Mouse (Mus musculus) spleen, adult 2 months (tissue): ENCODE measurements around the gene Tmem44. TPM values are rescaled to one million over a fixed set of nuclear protein-coding genes. Genes with fewer than 3 reads are reported as not detected.

Experiments
- DNase-seq, 2 experiments: peaks; one replicate each; pipeline versions ENCODE4 v3.0.0 to v3.0.0-alpha.2; 2012 to 2021; ENCODE audit warnings: low spot score in 2 of 2, low read depth in 1 of 2
- H3K27ac ChIP-seq: fragments of 200-500 bp; 2 replicates; pipeline ENCODE4 v1.5.1; 2012; ENCODE audit warnings: low read length, inconsistent platforms; ENCODE audit not compliant: insufficient read depth
- H3K27me3 ChIP-seq: fragments of 200-500 bp; 2 replicates; pipeline ENCODE4 v1.6.1; 2012; ENCODE audit warnings: mild to moderate bottlenecking, moderate library complexity, low read length, inconsistent platforms; ENCODE audit not compliant: control insufficient read depth, insufficient read depth
- H3K36me3 ChIP-seq: fragments of 200-500 bp; 2 replicates; pipeline ENCODE4 v1.6.1; 2012; ENCODE audit warnings: mild to moderate bottlenecking, low read length, inconsistent platforms; ENCODE audit not compliant: control insufficient read depth, insufficient read depth
- H3K4me1 ChIP-seq: fragments of 200-500 bp; 2 replicates; pipeline ENCODE4 v1.6.1; 2011; ENCODE audit warnings: inconsistent platforms; ENCODE audit not compliant: control insufficient read depth, insufficient read depth, insufficient read length
- H3K4me3 ChIP-seq: fragments of 200-500 bp; 2 replicates; pipeline ENCODE4 v1.5.1; 2011; ENCODE audit warnings: mild to moderate bottlenecking, inconsistent platforms; ENCODE audit not compliant: insufficient read depth, insufficient read length; ENCODE audit errors: extremely low read depth
- CTCF ChIP-seq: fragments of 200-500 bp; IDR thresholded peaks from 2 replicates; pipeline ENCODE4 v1.5.1; 2011; ENCODE audit warnings: mild to moderate bottlenecking, inconsistent platforms; ENCODE audit not compliant: insufficient read depth, insufficient read length, insufficient replicate concordance; ENCODE audit errors: extremely low read depth
- POLR2A ChIP-seq: fragments of 200-500 bp; IDR thresholded peaks from 2 replicates; pipeline ENCODE4 v1.6.1; 2011; ENCODE audit warnings: low read depth, low read length, inconsistent platforms
- WGBS: fragments of 180-500 bp; shearing (Covaris S2); methylation state at CpG from one replicate; pipeline ENCODE4 v1.1.7; 2018; 5-methylcytosine and 5-hydroxymethylcytosine counted together
- polyA plus RNA-seq: library from polyadenylated mRNA; depleted of rRNA; stranded (reverse); fragments of >200 nt; gene quantifications from 2 replicates; pipeline ENCODE4 v1.2.3, GENCODE M21; 2012

The Tmem44 gene
- polyA plus RNA-seq, 1 experiment = 3.5 TPM

DNA sequence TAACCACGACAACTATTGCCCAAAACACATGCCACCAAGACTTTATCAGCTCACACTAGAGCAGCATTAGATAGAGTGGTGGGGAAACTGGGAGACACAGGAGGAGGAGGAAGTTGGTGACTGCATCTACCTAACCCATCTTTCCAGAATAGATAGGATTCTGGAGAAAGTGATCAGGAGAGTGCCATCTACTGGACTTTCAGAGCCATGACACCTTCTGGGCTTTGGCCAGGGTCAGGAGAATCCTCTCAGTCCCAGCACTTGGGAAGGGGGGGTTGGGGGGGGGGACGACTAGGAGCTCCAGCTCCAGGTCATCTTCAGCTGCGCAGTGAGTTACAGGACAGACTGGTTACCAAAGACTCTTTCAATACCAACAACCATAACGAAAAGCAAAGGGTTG, 19.8 kb downstream of the Tmem44 start:
- Histone ChIP-seq H3K27me3 (no peaks in the 10 kb centered on the region), H3K36me3 (no peaks in the 10 kb centered on the region), H3K4me3 (no peak overlapping the region), H3K4me1 (peaks cover 10% of the 10 kb centered on the region; the same call in 1 of the 2 replicates), H3K27ac (no peak overlapping the region)
- WGBS = 66% methylated on average over 4 of the region's 4 CpGs
- DNase-seq = no peak
- TF ChIP-seq CTCF (0 out of 2 replicates have a peak, but pooled peaks have one; percentile 4), POLR2A (no peak)

GRCm38 (mm10) chr16:30528386-30528785, 22.3 kb downstream of the Tmem44 start:
- TF ChIP-seq CTCF = no peak
- TF ChIP-seq POLR2A = no peak
- WGBS = 86% methylated on average over 8 of the region's 8 CpGs

GRCm38 (mm10) chr16:30527889-30528288, 22.8 kb downstream of the Tmem44 start:
- no peak for TF ChIP-seq CTCF
- TF ChIP-seq POLR2A = no peak
- no peaks in the 10 kb centered on the region for H3K27me3 ChIP-seq

More at GRCm38 (mm10) chr16:30528386-30528785, 22.3 kb downstream of the Tmem44 start:
- Histone ChIP-seq H3K27me3 (no peaks in the 10 kb centered on the region), H3K4me1 (no peaks in the 10 kb centered on the region; the same call in 1 of the 2 replicates), H3K27ac (no peak overlapping the region), H3K36me3 (no peaks in the 10 kb centered on the region), H3K4me3 (no peak overlapping the region)
- DNase-seq = no peak

DNA sequence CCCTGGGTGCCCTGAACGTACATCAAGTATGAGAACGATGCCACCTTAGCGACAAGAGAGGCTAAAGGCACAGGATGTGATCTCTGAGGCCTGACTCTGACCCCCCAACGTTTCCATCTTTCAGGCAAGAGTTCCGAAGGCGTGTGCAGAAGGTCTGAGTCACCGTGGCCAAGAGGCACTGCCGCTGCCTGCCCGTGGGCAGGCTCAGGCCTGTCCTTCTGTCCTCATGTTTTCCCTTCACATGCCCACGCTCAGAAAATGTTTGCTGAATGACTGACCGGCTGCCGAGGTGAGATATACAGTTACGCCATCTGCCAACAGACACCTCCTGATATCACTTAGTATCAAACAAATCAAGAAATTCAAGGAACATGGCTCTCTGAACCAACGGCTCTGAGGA, 24.9 kb downstream of the Tmem44 start:
- H3K36me3 ChIP-seq = no peaks in the 10 kb centered on the region
- H3K27me3 ChIP-seq = no peaks in the 10 kb centered on the region
- TF ChIP-seq POLR2A = no peak
- no peak for TF ChIP-seq CTCF
- 85% methylated on average over 14 of the region's 14 CpGs for WGBS
- no peak overlapping the region for H3K4me3 ChIP-seq
- DNase-seq = no peak
- H3K4me1 ChIP-seq = no peaks in the 10 kb centered on the region
- H3K27ac ChIP-seq = no peak overlapping the region

More at GRCm38 (mm10) chr16:30527889-30528288, 22.8 kb downstream of the Tmem44 start:
- no peak for DNase-seq
- Histone ChIP-seq H3K36me3 (no peaks in the 10 kb centered on the region), H3K27ac (no peak overlapping the region), H3K4me3 (no peak overlapping the region), H3K4me1 (no peaks in the 10 kb centered on the region; the same call in 1 of the 2 replicates)
- 90% methylated on average over 2 of the region's 2 CpGs for WGBS

DNA sequence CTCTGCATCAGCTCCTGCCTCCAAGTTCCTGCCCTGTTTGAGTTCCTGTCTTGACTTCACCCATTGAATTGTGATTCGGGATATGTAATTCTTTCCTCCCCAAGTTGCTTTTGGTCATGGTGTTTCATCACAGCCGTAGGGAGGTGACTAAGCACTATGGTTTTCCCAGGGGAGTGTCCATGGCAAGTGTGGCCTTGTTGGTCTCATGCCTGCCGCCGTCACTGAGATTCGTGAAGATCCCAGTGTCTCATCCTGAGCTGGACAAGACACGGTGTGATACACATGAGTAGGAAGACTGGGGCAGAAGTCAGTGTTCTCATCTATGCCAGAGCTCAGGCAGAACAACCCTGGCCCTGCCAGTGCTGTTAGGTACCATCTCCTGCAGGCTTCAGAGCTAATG, 26.2 kb downstream of the Tmem44 start:
- no peak for DNase-seq
- Histone ChIP-seq H3K4me3 (no peak overlapping the region), H3K36me3 (no peaks in the 10 kb centered on the region), H3K4me1 (no peaks in the 10 kb centered on the region), H3K27ac (no peak overlapping the region), H3K27me3 (no peaks in the 10 kb centered on the region)
- no peak for TF ChIP-seq CTCF
- 93% methylated on average over 6 of the region's 6 CpGs for WGBS

DNA sequence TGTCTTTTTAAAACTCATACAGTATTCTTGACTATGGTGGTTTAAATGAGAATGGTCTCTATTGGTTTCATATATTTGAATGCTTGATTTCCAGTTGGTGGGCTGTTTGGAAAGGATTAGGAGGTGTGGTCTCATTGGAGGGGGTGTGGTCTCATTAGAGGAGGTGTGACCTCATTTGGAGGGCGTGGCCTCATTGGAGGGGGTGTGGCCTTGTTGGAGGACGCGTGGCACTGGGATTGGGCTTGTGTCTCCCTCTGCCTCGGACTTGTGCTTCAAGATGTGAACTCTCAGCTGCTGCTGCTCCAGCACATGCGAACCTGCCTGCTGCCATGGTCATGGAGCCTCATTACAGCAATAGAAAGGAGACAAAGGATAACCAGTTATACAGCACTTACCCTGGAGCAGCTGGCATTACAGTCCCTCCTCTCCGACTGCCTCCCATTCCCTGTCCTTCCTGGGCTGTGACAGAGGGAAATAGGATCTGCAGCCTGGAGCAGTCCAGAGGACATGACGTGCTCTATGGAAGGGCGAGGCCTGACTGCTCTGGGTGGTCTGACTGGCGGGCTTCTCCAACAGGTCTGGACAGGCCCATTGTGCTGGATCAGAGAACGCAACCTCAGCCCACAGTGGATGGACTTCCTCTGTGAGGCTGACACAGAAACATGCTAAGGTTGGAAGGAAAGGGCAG, 28.2 kb downstream of the Tmem44 start:
- DNase-seq = no peak
- H3K27ac ChIP-seq = no peak overlapping the region
- H3K4me1 ChIP-seq = no peaks in the 10 kb centered on the region
- H3K36me3 ChIP-seq = no peaks in the 10 kb centered on the region
- no peak overlapping the region for H3K4me3 ChIP-seq
- no peaks in the 10 kb centered on the region for H3K27me3 ChIP-seq
- WGBS = 83% methylated on average over 10 of the region's 10 CpGs
- TF ChIP-seq POLR2A (no peak), CTCF (no peak)

DNA sequence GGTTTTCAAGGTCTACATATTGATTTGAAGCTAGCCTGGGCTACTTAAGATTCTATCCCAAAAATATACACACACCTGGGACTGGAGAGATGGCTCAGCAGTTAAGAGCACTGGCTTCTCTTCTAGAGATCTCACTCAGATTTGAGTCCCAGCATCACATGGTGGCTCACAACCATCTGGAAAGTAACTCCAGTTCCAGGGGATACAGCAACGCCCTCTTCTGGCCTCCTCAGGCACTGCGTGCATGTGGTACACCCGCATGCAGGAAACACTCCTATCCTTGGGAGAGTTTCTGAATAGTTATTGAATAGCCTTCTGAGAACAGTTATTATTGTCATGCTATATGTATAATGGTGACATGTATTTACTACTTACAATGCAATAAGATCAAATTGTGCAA, 29.5 kb downstream of the Tmem44 start:
- Histone ChIP-seq H3K36me3 (no peaks in the 10 kb centered on the region), H3K4me1 (no peaks in the 10 kb centered on the region), H3K27me3 (no peaks in the 10 kb centered on the region), H3K27ac (no peak overlapping the region), H3K4me3 (no peak overlapping the region)
- no peak for DNase-seq
- no peak for TF ChIP-seq CTCF
- TF ChIP-seq POLR2A = no peak
- WGBS = 72% methylated on average over 3 of the region's 3 CpGs
